19 mouse cellular contexts compared by ENCODE assay signal in the genomic region with DNA sequence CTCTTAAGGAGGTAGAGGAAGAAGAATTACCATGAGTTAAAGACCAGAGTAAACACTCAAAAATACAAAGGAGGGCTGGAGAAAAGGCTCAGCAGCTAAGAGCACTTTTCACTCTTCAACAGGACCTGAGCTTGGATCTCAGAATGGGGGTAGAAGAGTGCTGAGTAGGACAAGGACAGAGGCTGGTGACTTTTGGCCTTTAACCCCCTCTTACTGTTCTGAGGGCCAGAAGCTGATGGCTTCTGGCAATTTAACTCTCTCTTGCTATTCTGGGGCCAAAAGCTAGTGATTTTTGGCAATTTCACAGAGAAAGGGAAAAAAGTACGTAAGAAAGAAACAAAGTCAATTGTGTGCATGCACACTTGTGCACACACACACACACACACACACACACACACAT.
"Had no signal": no experiment of that assay in that cellular context is flagged by ENCODE, and none has a peak within 500 bp of the region (broad histone marks: within the 10 kb centered on the region; RNA-seq: fewer than 3 reads in every experiment).

No protein-coding gene starts in this region.

- H3K27ac ChIP-seq: midbrain, embryonic 10.5 days; midbrain, embryonic 12.5 days; neural tube, embryonic 13.5 days; neural tube, embryonic 15.5 days had no signal

- H3K4me1 ChIP-seq: midbrain, embryonic 10.5 days; midbrain, embryonic 12.5 days; neural tube, embryonic 13.5 days; neural tube, embryonic 15.5 days had no signal

- ATAC-seq: midbrain, embryonic 16.5 days had no signal

- H3K9ac ChIP-seq: lung, embryonic 14.5 days; midbrain, embryonic 12.5 days; neural tube, embryonic 13.5 days; neural tube, embryonic 15.5 days had no signal

- H3K27me3 ChIP-seq: midbrain, embryonic 12.5 days; neural tube, embryonic 13.5 days; neural tube, embryonic 15.5 days had no signal

- DNase-seq: lung, adult 18-20 months; lung, embryonic 14.5 days; lung, postnatal 10 days; lung, postnatal 4 days; midbrain, embryonic 14.5 days; retina, postnatal 1 day; right cerebral cortex, adult 18-20 months; right cerebral cortex, postnatal 25 days; right cerebral cortex, postnatal 4 days; spleen, adult 18-20 months; thymus, adult 18-20 months; thymus, postnatal 14 days; thymus, postnatal 36 days had no signal

- H3K4me2 ChIP-seq: lung, embryonic 14.5 days; midbrain, embryonic 12.5 days; neural tube, embryonic 13.5 days; neural tube, embryonic 15.5 days had no signal

- H3K4me3 ChIP-seq: midbrain, embryonic 10.5 days; midbrain, embryonic 12.5 days; myocyte; neural tube, embryonic 13.5 days; neural tube, embryonic 15.5 days had no signal

- H3K9me3 ChIP-seq: midbrain, embryonic 10.5 days; midbrain, embryonic 12.5 days; neural tube, embryonic 13.5 days; neural tube, embryonic 15.5 days had no signal
